Mouse (Mus musculus): ENCODE results near the gene Ubac2. TPM values are rescaled to one million over a fixed set of nuclear protein-coding genes. Genes with fewer than 3 reads are reported as not detected.

The Ubac2 gene
- polyA plus RNA-seq, 1 experiment, result 55.9 TPM

- H3K36me3 ChIP-seq (replicated peaks; ENCODE audit: low read length), result peaks cover 30% of the 10 kb centered on the region
- TF ChIP-seq GATA1 (IDR thresholded peaks at IDR 0.05; ENCODE audit: borderline replicate concordance, low read length) (no peak), FLI1 (IDR thresholded peaks at IDR 0.05; ENCODE audit: low read length) (no peak)
- H3K9me3 ChIP-seq, result no peaks in the 10 kb centered on the region
- no peaks in the 10 kb centered on the region for H3K27me3 ChIP-seq (replicated peaks)
- H3K4me3 ChIP-seq (replicated peaks), result no peak overlapping the region
- H3K4me1 ChIP-seq, result peaks cover 74% of the 10 kb centered on the region
These were observed 76.9 kb downstream of the Ubac2 start for GRCm38 (mm10) chr14:121955176-121955795.

- Histone ChIP-seq H3K9me3 (no peaks in the 10 kb centered on the region), H3K4me3 (replicated peaks) (no peak overlapping the region), H3K36me3 (replicated peaks; ENCODE audit: low read length) (peaks cover 30% of the 10 kb centered on the region), H3K4me1 (peaks cover 72% of the 10 kb centered on the region), H3K27me3 (replicated peaks) (no peaks in the 10 kb centered on the region)
- no peak for TF ChIP-seq GATA1 (IDR thresholded peaks at IDR 0.05; ENCODE audit: borderline replicate concordance, low read length)
- TF ChIP-seq FLI1 (IDR thresholded peaks at IDR 0.05; ENCODE audit: low read length), result no peak
These were observed 77.9 kb downstream of the Ubac2 start for GRCm38 (mm10) chr14:121956291-121956690.

GRCm38 (mm10) chr14:121957176-121957871, 78.9 kb downstream of the Ubac2 start:
- Histone ChIP-seq H3K4me1 (peaks cover 73% of the 10 kb centered on the region), H3K27me3 (replicated peaks) (no peaks in the 10 kb centered on the region), H3K4me3 (replicated peaks) (no peak overlapping the region), H3K36me3 (replicated peaks; ENCODE audit: low read length) (peaks cover 24% of the 10 kb centered on the region), H3K9me3 (no peaks in the 10 kb centered on the region)
- TF ChIP-seq FLI1 (IDR thresholded peaks at IDR 0.05; ENCODE audit: low read length) (no peak), GATA1 (IDR thresholded peaks at IDR 0.05; ENCODE audit: borderline replicate concordance, low read length) (no peak)

GRCm38 (mm10) chr14:121958041-121958750, 79.8 kb downstream of the Ubac2 start:
- no peaks in the 10 kb centered on the region for H3K27me3 ChIP-seq (replicated peaks)
- H3K4me3 ChIP-seq (replicated peaks), result no peak overlapping the region
- peaks cover 16% of the 10 kb centered on the region for H3K36me3 ChIP-seq (replicated peaks; ENCODE audit: low read length)
- TF ChIP-seq GATA1 (IDR thresholded peaks at IDR 0.05; ENCODE audit: borderline replicate concordance, low read length), result no peak
- no peak for TF ChIP-seq FLI1 (IDR thresholded peaks at IDR 0.05; ENCODE audit: low read length)
- H3K9me3 ChIP-seq, result no peaks in the 10 kb centered on the region
- peaks cover 77% of the 10 kb centered on the region for H3K4me1 ChIP-seq

GRCm38 (mm10) chr14:121958751-121959537, 80.5 kb downstream of the Ubac2 start:
- Histone ChIP-seq H3K4me3 (replicated peaks) (no peak overlapping the region), H3K27me3 (replicated peaks) (no peaks in the 10 kb centered on the region), H3K36me3 (replicated peaks; ENCODE audit: low read length) (peaks cover 12% of the 10 kb centered on the region), H3K9me3 (no peaks in the 10 kb centered on the region), H3K4me1 (peaks cover 83% of the 10 kb centered on the region)
- no peak for TF ChIP-seq FLI1 (IDR thresholded peaks at IDR 0.05; ENCODE audit: low read length)
- no peak for TF ChIP-seq GATA1 (IDR thresholded peaks at IDR 0.05; ENCODE audit: borderline replicate concordance, low read length)

GRCm38 (mm10) chr14:121959538-121959980, 81.1 kb downstream of the Ubac2 start:
- Histone ChIP-seq H3K27me3 (replicated peaks) (no peaks in the 10 kb centered on the region), H3K9me3 (no peaks in the 10 kb centered on the region), H3K36me3 (replicated peaks; ENCODE audit: low read length) (peaks cover 6% of the 10 kb centered on the region), H3K4me1 (peaks cover 81% of the 10 kb centered on the region), H3K4me3 (replicated peaks) (no peak overlapping the region)
- TF ChIP-seq FLI1 (IDR thresholded peaks at IDR 0.05; ENCODE audit: low read length) (no peak), GATA1 (IDR thresholded peaks at IDR 0.05; ENCODE audit: borderline replicate concordance, low read length) (no peak)

DNA sequence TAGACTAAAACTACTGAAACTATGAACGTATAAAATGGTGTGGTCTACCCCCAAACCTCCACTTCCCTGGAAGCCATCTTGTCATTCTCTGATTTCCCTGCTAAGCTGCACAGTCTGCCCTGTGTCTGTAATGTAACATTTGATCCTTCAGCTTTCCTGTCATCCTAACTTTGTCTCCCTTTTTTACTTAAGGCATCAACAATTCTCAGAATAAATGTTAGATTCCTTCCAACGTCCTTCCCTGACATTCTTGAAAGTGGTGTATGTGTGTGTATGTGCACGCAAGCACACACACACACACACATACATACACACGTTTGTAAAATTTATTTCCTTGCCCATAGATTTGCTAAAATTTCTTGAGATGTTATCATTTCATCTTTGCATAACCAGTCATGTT, 81.6 kb downstream of the Ubac2 start:
- Histone ChIP-seq H3K36me3 (replicated peaks; ENCODE audit: low read length) (peaks cover 2% of the 10 kb centered on the region), H3K4me3 (replicated peaks) (no peak overlapping the region), H3K27me3 (replicated peaks) (no peaks in the 10 kb centered on the region), H3K4me1 (peaks cover 81% of the 10 kb centered on the region), H3K9me3 (no peaks in the 10 kb centered on the region)
- TF ChIP-seq GATA1 (IDR thresholded peaks at IDR 0.05; ENCODE audit: borderline replicate concordance, low read length) (no peak), FLI1 (IDR thresholded peaks at IDR 0.05; ENCODE audit: low read length) (no peak)

DNA sequence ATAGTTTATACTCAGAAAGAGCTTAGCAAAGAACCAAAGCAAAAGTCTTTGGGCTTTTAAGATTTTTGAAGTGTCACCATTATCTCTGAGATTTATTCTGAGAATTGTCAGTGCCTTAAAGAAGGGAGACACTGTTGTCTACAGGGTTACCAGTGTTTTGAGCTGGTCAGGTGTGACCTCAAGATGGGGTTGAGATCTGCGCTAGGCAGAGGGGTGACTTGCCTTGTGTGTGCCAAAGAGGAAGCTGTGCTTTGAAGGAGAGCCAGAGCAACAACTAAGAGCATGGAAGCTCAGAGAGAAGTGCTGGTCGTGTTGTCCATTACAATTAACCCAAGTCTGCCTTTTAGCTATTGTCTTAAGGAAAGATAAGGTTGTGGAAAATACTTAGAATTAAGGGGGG, 82.1 kb downstream of the Ubac2 start:
- Histone ChIP-seq H3K27me3 (replicated peaks) (no peaks in the 10 kb centered on the region), H3K4me3 (replicated peaks) (no peak overlapping the region), H3K36me3 (replicated peaks; ENCODE audit: low read length) (peaks cover 2% of the 10 kb centered on the region), H3K4me1 (peaks cover 86% of the 10 kb centered on the region), H3K9me3 (no peaks in the 10 kb centered on the region)
- no peak for TF ChIP-seq GATA1 (IDR thresholded peaks at IDR 0.05; ENCODE audit: borderline replicate concordance, low read length)
- no peak for TF ChIP-seq FLI1 (IDR thresholded peaks at IDR 0.05; ENCODE audit: low read length)

- TF ChIP-seq GATA1 (IDR thresholded peaks at IDR 0.05; ENCODE audit: borderline replicate concordance, low read length), result no peak
- Histone ChIP-seq H3K9me3 (no peaks in the 10 kb centered on the region), H3K4me1 (peaks cover 87% of the 10 kb centered on the region), H3K4me3 (replicated peaks) (peak overlapping the region; percentile 15), H3K36me3 (replicated peaks; ENCODE audit: low read length) (peaks cover 2% of the 10 kb centered on the region), H3K27me3 (replicated peaks) (no peaks in the 10 kb centered on the region)
These were observed 82.6 kb downstream of the Ubac2 start for GRCm38 (mm10) chr14:121960997-121961396.

Measured in megakaryocyte, embryonic 14.5 days (primary cell).